Mouse (Mus musculus): ENCODE measurements around the gene Fbxo30.
"Not testable (repeated sequence)": the region's sequence is repeated elsewhere in the genome, so short reads cannot be mapped to it uniquely, and the experiment has no call there.

Gene Fbxo30

DNA sequence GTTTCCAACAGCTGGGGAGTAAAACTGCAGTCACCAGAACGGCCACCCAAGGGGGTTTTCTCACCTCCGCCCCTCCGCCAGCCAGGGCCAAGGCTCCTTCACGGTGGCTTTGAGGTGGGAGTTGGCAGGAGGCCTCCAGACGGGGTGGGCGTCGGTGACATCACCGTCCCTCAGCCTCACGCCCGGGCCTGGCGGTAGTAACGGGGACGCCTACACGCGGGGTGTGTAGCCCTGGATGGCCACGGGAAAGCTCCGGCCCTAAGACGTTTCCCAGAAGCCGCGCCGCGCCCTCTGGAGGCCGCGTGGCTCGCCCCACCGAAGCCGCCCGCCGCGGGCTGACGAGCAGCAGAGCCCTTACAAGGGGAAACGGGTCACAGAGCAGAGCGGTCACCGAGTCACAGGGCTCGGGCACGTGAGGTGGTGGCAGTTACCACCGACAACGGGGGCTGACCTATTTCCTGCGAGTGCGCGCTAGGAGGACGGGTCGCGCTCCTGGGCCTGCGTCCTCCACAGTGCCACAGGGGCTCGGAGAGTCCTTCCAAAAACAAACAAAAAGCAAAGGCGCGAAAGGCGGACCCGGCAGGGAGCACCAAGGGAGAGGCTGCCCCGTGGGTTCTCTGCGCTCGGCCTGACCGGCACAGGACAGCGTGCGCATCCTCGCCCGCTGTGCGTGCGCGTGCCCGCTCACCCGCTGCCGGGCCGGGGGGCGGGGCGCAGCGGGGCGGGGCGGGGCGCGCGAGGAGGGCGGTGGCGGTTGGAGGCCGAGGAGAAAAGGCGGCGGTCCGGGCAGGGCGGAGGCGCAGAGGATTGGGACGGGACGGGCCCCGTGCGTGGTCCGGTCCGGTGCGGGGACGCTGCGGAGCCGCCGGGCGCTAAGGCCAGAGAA, at the start of gene Fbxo30:
TSS of gene Fbxo30 (plus strand) at position 753 of the 886 bp plus-strand sequence.
- DNase-seq: peak; percentile 81 to 90

DNA sequence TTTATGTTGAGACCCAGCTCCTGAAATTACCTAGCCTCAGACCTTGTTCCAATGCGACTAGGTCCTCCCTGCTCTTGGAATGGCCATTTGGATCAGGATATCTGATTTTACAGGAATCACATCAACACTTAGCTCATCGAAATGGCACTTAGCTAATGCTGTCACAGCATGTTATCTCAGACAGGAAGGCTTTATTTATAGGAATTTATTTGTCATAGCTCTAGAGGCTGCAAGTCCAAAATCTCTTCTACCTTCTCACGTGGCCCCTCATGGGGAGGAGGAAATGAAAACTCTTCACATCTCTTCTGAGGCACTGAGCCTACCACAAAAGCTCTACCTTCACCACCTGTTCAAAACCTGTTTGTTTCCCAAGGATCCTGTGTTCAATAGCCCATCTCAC, 47.9 kb upstream of the Fbxo30 start:
- DNase-seq: no peak

DNA sequence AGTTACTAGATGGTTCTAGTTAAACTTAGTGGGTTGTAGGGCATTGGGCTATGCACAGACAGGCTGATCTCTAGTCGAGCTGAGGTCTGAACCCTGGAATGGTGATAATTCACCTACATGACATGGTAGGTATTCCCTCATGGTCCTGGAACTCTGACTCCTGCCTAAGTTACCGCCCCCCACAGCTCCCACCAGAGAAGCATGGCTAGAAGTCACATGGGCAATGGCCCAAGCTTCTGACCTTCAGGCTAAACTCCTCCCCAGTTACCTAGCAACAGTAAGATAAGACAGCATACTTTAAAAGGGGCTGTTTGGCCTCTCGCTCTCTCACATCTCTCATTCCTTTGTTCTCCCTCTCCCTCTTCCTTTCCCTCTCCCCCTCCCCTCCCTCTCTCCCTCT, 38.1 kb upstream of the Fbxo30 start:
- DNase-seq: not testable (repeated sequence)

DNA sequence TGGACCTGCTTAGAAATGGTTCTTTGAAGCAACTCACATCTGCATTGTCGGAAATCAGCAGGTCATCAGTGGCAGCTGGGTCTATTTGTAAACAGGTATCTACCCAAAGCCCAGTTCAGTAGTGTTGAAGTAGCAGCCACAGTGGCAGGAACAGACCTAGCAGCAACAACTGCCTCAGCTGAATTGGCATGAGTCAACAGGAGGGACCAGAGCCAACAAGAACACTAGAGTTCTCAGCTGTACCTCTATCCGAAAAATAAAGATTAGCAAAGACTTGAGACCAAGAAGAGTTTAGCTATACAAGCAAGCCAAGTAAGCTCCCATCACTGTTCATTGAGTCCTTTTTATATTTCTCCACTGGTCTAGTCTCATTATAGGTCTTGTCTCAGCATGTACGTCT, 32.9 kb upstream of the Fbxo30 start:
- no peak for DNase-seq

DNA sequence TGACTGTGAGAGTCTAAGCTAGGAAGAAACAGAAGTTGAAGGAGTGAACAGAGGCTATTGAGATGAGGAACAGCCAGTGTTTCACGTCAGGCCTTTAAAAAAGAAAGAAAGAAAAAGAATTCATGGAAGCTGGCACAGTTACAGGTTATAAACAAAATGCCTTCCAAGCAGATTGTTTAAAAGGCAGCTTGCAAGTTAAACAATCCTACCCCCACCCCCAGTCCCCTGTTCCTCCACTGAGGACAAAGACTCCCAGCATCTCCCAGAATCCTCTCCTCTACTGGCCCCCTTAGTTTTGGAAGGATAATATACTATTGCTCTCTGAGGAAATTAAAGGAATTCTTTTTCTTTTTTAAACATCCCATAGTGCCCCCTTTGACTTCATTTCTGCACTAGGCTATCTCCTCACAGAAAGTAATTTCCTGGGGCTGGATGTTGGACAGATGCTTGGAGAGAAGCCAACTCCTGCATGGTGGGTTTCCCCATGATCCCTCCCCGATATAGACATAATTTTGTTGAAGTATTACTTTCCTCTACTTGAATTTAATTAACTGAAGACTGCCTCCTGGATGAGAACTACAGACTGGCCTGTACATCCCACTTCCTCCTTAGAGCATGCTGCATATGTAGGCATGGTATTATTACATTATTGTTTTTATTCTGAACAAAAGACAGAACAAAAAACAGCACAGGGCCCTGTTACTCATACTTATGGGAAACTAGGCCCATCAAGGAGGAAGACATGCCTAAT, 30.7 kb upstream of the Fbxo30 start:
- DNase-seq: no peak

DNA sequence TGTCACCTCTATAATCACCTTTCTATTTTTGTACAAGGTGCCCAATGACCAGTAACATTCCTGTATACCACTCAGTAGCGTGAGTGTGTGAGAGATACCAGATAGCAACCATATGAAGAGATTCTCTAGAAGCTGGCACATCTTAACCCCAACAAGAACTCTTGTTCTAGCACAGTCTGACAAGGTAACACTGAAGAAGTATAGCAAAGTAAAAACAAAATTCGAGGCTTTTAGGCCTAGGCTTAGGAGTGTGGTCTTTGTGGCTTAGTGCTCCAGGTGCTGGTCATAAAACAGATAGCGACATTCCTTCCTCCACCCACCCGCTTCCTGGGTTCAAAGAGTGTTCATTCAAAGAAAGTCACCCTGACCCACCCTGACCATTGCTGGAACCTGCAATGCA, 27.5 kb upstream of the Fbxo30 start:
- not testable (repeated sequence) for DNase-seq

DNA sequence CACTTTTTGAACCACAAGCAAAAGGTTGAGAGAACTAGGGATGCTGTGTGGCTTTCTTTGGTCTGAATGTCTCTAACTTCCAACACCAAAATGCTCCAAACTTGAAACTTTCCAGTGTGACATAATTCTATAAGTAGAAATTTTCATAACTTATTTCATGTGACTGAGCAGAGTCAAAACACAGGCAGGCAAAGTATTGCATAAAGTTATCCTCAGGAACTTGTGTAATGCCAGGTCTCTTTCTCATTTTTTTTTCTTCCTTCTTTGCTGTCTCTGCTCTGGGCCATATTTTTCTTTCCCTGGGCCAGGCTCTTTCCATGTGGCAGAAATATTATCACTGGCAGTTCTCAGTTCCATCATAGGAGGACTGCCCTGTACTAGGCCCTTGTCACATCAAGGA, 21.0 kb upstream of the Fbxo30 start:
- no peak for DNase-seq

DNA sequence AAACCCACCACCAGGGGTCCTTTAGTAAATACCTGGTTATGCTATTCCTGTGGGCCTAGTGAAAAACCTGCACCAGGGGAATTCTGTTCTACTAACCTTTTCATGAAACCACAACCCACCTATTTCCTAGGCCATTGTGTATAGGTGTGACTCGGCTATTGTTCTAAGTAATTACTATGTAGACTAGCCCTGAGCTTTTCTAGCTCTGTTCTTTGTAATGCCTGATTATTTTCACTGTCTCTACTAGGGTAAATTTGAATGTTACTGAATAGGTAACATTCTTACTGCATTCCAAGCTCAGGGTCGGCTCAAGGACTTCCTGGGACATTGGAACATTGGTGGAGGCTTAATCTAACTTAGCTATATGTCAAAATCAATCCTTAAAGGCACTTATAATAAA, 18.8 kb upstream of the Fbxo30 start:
- DNase-seq: not testable (repeated sequence)

DNA sequence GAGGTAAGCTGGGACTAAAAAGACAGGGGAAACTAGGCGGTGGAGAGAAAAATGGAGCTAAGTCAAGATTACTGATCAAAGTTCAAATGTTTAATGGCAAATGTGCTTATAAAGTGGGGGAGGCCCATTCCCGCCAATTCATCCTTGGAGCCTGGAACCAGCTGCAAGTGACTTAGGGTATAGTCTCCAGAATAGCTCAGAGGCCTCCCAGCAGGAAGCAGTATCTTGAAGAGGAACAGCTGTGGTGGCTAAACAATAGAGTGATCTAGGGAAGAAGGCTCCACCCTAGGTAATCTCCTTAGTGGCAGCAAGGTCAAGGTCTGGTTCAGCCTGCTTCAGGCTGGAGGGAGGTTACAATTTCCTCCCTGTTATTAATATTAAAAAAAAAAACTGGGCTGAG, 17.3 kb upstream of the Fbxo30 start:
- DNase-seq: not testable (repeated sequence)

DNA sequence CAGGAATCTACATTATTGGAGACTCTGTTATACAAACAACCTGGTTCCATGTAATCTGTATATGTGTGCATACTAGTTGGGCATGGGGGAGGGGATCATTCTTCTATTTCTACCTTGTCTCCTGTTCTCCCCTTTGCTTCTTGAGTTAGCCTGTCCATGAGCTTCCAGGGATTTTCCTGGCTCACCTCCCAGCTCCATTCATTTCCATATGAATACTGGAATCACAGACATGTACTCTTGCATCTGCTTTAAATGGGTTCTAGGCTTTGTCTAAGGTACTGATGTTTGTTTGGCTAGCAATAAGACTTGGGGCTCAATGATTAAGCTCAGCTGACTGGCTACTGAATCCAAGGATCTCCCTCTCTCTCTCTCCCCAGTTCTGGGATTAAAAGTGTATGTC, 12.0 kb upstream of the Fbxo30 start:
- DNase-seq: no peak

DNA sequence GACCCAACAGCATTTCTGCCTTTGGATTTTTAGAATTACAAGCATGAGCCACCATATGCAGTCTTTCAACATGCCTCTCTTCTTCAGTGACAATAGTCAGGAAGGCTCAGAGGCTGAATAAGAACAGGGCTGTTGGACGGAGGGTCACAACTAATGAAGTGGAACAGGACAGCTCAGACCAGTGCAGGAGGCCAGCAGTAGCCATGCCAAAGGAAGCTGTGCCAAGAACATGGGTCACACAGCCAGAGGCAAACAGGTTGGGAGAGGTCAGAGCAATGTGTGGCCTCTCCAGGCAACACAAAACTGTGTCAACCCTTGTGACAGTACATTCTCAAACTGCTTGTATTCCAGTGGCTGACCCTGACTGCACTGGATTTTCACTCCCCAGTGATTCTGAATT, 6.7 kb upstream of the Fbxo30 start:
- no peak for DNase-seq

DNA sequence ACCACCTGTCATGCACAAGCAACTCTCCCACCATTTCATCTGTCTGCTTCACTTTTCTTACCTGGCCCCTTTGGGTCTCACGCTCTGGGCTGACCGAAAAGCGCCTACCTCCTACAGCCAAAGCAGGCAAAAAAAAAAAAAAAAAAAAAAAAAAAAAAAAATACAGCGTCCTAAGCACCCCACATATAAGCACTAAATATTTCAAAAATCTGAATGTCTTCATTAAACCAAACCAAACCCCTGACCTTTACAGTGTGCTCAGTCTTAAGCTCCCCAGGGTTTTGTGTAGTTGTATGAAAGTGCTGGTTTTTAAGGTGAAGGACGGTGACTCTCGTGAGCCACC, 924 bp upstream of the Fbxo30 start:
- no peak for DNase-seq

DNA sequence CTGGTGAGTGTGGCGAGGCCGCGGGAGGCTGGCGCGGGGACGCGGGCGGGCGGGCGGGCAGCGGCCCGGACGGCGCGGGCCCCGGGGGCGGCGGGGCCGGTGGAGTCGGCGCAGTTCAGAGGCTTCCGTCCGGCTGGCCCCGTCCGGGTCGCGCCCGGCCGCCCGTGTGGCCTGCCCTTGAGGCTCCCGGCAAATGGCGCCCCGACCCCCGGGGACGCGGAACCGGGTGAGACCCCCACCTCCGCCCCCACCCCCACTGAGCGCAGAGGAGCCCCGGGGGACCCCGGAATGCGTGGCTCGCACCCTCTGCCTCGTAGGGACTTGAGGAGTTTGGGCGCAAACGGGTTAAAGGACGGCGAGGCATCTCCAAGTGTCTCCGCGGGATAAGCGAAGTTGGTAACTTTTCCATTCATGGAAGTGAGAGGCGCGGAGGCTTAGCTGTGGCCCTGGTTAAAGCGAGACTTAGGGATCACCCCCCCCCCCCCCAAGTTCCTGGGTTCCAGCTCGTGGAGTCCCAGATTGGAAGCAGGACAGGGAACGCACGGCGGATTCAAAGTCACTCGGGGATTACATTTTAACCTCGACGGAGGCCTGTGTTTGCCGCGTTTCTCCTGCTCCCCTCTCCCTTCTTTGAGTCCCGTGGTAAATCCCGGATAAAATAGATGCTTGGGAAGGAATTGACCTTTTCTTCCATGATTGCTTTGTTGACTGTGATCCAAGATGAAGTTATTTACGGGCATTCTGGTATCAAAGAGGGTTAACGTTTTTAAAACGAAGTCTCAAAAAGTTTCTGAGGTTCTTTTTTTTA, 572 bp downstream of the Fbxo30 start:
- peak; percentile 18 to 19 for DNase-seq

DNA sequence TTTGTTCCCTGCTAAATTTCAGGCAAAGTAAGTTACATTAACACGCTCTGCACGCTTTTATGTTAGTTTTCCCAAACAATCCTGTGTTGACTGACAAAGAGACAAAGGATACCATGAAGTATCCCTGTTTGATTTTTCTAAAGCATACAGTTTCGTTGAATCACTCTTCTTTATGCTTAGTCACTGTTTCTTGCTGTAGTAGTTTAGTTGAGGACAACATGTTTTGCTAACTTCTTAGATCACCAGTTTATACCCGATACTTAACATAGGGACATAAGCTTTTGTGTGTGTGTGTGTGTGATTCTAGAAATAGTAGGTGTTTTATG, 1.1 kb downstream of the Fbxo30 start:
- no peak for DNase-seq

DNA sequence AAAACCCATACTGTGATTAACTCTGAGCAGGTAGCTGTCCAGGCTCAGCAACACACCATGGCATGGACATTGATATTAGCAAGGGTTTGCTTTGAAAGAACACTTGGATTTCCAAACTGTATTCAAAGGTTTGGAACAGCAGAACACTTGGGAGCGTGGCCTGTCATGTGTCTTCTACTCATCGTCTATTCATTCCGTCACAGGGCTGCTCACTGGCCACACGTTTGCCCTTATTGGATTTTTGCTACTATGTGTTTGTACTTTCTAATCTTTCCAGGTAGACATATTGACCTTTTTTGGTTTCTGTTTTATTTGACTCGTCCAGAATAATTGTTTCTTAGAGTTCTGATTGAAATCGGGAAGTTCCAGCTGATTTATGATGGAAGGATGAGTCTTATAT, 17.3 kb downstream of the Fbxo30 start:
- DNase-seq: no peak

DNA sequence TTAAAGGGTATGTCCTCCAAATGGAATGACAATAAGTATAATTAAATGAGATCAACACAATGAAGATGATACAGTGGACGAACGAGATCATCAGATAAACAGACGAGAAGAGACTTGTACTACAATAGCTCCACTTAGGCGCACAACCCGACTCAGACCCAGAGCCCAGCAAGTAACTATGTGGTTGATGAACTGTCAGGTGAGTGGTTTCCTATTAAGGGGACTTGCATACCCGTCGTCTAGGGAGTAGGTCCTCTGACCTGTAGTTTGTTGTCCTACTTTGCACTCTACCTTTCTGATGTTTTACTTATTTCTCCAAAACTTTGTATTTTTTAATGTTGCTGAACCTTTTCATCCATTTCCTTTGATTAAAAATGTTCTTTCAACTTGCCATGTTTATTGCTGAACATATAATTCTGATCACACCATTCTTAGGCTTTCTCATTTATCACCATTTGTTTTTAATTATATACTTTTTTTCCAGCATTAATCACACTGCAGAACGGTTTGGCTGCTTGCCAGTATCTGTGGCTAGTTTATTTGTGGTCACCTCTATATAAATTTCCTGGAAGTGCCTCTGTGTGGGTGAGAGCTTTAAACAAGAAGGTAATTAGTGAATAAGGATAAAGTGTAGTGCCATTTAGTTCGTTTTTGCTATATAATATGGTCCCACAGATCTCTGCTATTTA, 24.4 kb downstream of the Fbxo30 start:
- no peak for DNase-seq

DNA sequence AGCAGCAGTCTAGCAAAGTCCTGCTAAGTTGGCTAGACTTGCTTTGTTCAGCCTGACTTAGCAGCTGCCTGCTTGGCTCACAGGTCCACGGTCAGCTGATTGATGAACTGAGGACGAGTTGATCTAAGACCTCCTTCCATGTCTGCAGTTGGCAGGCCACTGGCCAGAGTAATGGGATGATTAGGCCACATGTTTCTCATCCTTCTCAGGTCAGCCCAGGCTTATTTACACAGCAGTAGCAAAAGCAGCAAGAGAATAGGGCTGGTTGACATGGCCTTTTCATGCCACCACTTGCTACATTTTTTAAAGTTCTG, 24.9 kb downstream of the Fbxo30 start:
- no peak for DNase-seq

DNA sequence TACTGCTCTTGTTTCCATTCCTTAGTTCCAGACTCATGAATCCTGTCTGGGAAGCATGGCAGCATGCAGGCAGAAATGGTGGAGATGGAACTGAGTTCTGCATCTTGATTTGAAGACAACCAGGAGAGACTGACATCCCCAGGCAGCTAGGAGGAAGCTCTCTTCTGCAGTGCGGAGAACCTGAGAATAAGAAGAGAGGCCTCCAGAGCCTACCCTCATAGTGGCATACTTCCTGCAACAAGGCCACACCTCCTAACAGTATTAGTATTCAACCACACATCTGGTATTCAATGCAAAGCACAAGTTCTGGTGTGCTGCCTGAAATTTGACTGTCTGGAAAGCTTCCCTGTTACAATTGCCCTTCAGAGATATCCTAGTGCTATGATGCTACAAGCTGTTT, 28.7 kb downstream of the Fbxo30 start:
- peak in 1 of 2 experiments; percentile 2 for DNase-seq

DNA sequence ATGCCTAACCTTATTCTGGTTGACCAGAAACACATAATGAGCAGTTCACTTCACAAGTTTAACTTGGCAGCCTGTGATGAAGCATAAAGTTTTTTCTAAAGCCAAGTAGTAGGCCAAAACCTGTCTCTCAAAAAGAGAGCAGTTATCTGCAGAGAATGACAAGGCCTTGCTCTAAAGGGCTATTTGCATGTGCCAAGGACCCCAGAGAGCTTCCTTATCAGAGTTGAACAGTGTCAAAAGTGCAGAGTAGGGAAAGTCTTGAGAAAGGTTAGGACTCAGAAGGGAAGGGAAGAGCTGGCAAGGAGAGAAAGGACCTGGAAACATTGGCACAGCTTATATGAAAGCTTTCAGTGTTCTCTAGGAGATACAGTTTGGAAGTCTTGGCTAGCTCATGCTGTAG, 29.4 kb downstream of the Fbxo30 start:
- no peak for DNase-seq

DNA sequence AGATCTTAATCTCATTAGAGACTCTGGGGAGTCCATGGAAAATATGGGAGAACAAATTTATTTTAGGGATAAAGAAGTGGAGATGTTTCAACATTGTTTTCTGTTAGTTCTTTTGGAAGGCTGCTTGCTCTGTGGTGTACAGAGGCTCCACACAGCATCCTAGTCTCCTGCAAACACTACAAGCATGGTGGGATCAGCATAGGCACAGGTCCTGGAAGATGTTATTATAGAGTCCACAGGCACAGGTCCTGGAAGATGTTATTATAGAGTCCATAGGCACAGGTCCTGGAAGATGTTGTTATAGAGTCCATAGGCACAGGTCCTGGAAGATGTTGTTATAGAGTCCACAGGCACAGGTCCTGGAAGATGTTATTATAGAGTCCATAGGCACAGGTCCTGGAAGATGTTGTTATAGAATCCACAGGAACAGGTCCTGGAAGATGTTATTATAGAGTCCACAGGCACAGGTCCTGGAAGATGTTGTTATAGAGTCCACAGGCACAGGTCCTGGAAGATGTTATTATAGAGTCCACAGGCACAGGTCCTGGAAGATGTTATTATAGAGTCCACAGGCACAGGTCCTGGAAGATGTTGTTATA, 36.8 kb downstream of the Fbxo30 start:
- DNase-seq: not testable (repeated sequence)

DNA sequence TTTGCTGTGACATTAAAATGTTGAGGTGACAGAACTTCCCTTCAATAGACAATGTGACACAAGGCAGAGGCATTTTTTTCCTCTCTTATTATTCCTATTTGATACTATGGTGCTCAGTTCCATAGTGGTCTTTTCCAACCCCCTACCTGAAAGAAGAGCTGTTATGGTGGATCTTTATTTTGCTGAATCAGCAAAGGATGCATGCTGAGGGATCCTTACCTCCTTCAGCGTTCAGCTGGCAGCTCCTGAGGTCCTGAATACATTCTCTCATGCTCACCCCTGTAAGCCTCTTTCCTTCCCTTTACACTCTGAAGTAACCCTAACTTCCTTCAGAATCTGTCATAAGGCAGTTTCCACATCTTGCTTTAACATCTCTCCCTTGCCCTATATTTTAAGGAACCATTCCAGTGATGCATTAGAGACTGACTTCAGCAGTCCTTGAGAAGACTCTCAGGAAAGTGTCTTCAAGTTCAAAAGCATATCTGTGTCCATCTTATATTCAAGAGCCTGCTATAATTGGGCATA, 38.4 kb downstream of the Fbxo30 start:
- DNase-seq: no peak

DNA sequence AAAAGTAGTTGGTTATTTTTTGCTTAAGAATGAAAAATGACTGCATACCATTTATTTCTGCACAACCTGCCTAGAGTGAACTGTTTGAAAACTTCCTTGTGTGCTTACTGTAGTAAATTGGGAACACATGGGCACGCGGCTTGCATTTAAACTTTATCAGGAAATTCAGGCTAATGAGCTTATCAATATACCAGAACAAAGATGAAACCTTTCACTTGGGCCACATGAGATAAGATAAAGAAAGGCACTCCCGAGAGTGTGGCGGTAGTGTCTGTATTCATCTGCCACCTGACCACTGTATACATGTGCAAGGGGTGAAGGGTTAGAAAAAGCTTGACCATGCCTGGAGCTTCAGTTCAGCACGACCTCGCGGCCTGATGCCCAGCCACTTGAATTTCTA, 41.2 kb downstream of the Fbxo30 start:
- no peak for DNase-seq

Data from spleen, adult 18-20 months (tissue).